Mouse (Mus musculus) kidney, postnatal 36 days (tissue): ENCODE data around the gene Gm26566.
A peak's percentile ranks its signal among the peaks of the same experiment; 100 is the strongest.
"Not testable (repeated sequence)": the region's sequence is repeated elsewhere in the genome, so short reads cannot be mapped to it uniquely, and the experiment has no call there.

Experiments
- DNase-seq, 2 experiments: peaks; one replicate each; pipeline ENCODE4 v3.0.0; 2021 to 2022; ENCODE audit warnings: mixed read lengths in 2 of 2

The Gm26566 gene

GRCm38 (mm10) chr4:88741426-88741825 is 19.8 kb downstream of the Gm26566 start:
- no peak for DNase-seq

- DNase-seq: no peak
Measured at GRCm38 (mm10) chr4:88742771-88743371, 21.3 kb downstream of the Gm26566 start.

DNA sequence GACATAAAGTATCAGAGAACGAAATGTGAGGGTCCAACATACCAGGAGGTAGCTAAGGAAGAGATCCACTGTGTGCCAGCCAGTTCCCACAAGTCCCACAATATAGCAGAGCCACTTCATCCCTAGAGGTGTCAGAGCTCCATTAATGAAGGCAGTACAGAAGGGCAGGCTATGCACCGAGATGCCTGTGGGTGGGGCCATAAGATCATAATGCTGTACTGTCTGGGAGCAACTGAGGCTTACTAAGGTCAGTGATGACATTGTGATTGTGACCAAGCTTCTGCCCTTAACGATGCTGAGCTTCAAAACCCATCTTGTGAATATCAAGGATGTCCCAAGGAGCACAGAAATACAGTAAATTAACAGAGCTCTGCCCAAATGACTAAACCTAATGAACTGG is 22.6 kb downstream of the Gm26566 start:
- DNase-seq: no peak

- DNase-seq: no peak
Measured at GRCm38 (mm10) chr4:88749926-88750325, 28.3 kb downstream of the Gm26566 start.

- DNase-seq: peak; percentile 23 to 34
Measured at GRCm38 (mm10) chr4:88754818-88755340, 33.3 kb downstream of the Gm26566 start, which contains the start of gene Gm13271. Gm13271 (plus strand) TSS chr4:88754868.

DNA sequence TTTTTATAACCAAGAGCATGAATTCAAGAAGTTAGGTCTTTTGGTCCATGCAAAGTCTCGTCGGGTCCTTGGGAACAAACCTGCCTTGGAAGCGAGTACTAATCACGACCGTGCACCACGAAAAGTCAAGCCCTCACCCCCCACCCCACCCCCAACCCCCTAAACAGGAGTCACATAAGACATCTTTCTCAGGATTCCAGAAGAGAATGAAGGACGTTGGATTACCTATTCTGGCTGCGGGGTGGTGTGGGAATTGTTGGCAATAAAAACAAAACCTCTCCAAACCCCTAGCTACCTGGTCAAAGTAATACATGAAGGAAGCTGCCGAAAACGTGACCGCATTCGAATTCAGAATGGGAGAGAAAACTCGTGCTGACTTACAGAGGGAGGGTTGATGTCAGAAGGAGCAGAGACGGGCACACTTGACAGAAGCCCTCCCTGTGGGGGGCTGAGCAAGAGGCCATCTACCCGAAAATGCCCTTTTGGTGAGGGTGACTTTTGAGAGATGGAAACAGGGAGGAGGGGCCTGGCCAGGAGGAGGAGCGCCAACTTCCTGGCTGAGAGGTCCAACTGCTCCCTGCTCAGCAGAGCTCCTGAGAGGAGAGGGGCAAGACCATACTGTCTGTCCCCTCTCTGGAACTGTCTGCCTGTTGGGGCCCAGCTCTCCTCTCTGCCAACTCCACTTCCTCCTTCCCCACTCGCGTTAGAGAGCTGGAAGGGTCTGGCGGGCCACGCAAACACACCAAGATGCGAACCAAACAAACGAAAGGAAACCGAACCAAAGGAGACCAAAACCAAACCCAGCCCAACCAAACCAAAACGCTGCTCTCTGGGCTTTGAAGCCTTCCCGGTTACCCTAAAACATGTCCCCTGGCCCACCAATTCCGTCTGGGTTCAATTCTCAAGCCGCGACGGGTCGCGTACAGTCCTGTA is 35.2 kb downstream of the Gm26566 start:
- DNase-seq: peak in 1 of 2 experiments; percentile 24

GRCm38 (mm10) chr4:88757628-88758031 is 36.0 kb downstream of the Gm26566 start:
- DNase-seq: peak; percentile 87 to 89

DNA sequence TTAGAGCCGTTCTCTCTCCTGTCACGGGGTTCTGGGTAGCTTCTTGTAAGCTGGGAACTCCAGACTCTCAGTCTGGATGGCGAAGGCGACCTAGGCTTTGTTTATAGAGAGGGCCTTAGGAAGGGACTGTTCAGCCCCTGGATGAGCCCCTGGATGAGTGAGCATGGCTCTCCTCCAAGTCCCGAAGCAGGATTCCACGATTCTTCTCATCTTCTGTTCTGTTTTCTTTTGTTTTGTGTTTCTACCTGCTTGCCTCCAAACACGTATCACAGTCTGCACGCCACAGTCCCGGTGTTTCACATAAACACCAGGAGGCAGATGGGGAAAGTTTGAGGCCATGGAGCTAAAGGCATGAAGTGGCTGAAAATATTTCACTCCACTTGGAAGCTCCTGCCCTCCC is 37.1 kb downstream of the Gm26566 start:
- DNase-seq: not testable (repeated sequence)

GRCm38 (mm10) chr4:88759610-88760268 is 38.1 kb downstream of the Gm26566 start, which contains the start of gene Gm13283:
Gm13283 (plus strand) TSS chr4:88760119.
- peak in 1 of 2 experiments; percentile 69 for DNase-seq

DNA sequence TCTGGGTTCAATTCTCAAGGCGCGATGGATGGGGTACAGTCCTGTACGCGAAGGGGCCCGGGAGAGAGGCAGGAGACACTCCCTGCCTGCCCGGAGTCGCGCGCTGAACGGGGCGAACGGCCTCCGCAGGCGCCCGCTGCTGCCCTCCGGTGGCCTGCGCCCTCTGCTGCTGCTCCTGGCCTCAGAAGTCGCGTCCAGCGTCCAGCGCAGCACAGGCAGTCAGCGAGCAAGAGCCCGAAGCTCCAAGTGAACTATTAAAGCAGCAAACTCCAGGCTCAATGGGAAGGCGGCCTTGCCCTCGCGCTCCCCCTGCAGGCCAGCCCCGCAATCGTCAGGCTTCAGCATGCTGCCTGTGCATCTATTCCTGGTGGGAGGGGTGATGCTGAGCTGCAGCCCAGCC is 38.8 kb downstream of the Gm26566 start:
- peak; percentile 86 to 87 for DNase-seq

- peak; percentile 25 to 46 for DNase-seq
Measured at GRCm38 (mm10) chr4:88761776-88762175, 40.2 kb downstream of the Gm26566 start.

- DNase-seq: not testable (repeated sequence)
Measured at GRCm38 (mm10) chr4:88762341-88762740, 40.7 kb downstream of the Gm26566 start.

GRCm38 (mm10) chr4:88763384-88764018 is 41.9 kb downstream of the Gm26566 start:
- DNase-seq: peak; percentile 66 to 78
